Mouse (Mus musculus): ENCODE data around the gene Gm43951.
A peak's percentile ranks its signal among the peaks of the same experiment; 100 is the strongest.

GRCm38 (mm10) chr11:72224865-72225264 is 18.2 kb upstream of the Gm43951 start:
- TF ChIP-seq POLR2A (IDR thresholded peaks at IDR 0.05; ENCODE audit: borderline replicate concordance, control insufficient read depth, low read depth, low read length) (no peak), CTCF (IDR thresholded peaks at IDR 0.05; ENCODE audit: control insufficient read depth, insufficient read depth, low read length) (peak; percentile 86)

All from bone marrow, adult 2 months (tissue).